Mouse (Mus musculus): Measurements from ENCODE around the gene Acvr1.

DNA sequence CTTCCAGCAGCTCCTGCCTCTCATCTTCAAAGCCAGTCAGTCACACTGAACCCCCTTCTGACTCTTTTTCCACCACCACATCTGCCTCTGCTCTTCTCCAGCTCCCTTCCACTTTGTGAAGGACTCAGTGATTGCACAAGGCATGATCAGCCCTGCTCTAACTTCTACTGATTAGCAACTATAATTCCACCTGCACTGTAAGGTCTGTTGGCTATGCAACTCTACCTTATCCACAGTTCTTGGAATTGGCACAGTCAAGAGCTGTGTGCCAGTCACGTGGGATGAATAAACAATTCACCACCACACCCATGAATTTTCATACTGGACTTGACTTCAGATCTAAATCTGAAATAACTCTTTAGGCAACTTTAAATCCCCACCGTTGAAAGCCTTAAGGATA, 133.6 kb downstream of the Acvr1 start:
- TF ChIP-seq CTCF (IDR thresholded peaks at IDR 0.05; ENCODE audit: borderline replicate concordance, control insufficient read depth, extremely low read depth, insufficient read depth, low read length, poor library complexity) (no peak), POLR2A (IDR thresholded peaks at IDR 0.05; ENCODE audit: control insufficient read depth, extremely low read depth, insufficient read depth, low read length, poor library complexity) (no peak)
